Mouse (Mus musculus): Measurements from ENCODE around the gene Zbtb8a.
"Not testable (repeated sequence)": the region's sequence is repeated elsewhere in the genome, so short reads cannot be mapped to it uniquely, and the experiment has no call there.

The Zbtb8a gene

GRCm38 (mm10) chr4:129377601-129378390 lies at the start of gene Zbtb8a:
Gene Zbtb8a, minus strand, starts transcription at chr4:129378116.
- in situ Hi-C loops (cut with MboI, MseI): no loop called here

- in situ Hi-C loops (cut with MboI, MseI): no loop called here
Measured at GRCm38 (mm10) chr4:129418321-129418720, 40.4 kb upstream of the Zbtb8a start.

- in situ Hi-C loops (cut with MboI, MseI): no loop called here
Measured at GRCm38 (mm10) chr4:129416478-129416877, 38.6 kb upstream of the Zbtb8a start.

- in situ Hi-C loops (cut with MboI, MseI): no loop called here
Measured at GRCm38 (mm10) chr4:129415892-129416291, 38.0 kb upstream of the Zbtb8a start.

GRCm38 (mm10) chr4:129410991-129411390 lies 33.1 kb upstream of the Zbtb8a start:
- in situ Hi-C loops (cut with MboI, MseI): no loop called here

GRCm38 (mm10) chr4:129410532-129410931 lies 32.6 kb upstream of the Zbtb8a start:
- in situ Hi-C loops (cut with MboI, MseI): not testable (repeated sequence)

GRCm38 (mm10) chr4:129406447-129406846 lies 28.5 kb upstream of the Zbtb8a start:
- in situ Hi-C loops (cut with MboI, MseI): no loop called here

- in situ Hi-C loops (cut with MboI, MseI): loop anchor here in 1 of 2 experiments (5.0 kb wide), 1 partner anchor 43 kb away; no protein-coding TSS in a partner anchor
Measured at GRCm38 (mm10) chr4:129399813-129400212, 21.9 kb upstream of the Zbtb8a start.

- in situ Hi-C loops (cut with MboI, MseI): no loop called here
Measured at GRCm38 (mm10) chr4:129396960-129397359, 19.0 kb upstream of the Zbtb8a start.

- in situ Hi-C loops (cut with MboI, MseI): no loop called here
Measured at GRCm38 (mm10) chr4:129394089-129394870, 16.4 kb upstream of the Zbtb8a start.

- in situ Hi-C loops (cut with MboI, MseI): no loop called here
Measured at GRCm38 (mm10) chr4:129390936-129391557, 13.1 kb upstream of the Zbtb8a start.

GRCm38 (mm10) chr4:129390216-129390743 lies 12.4 kb upstream of the Zbtb8a start:
- in situ Hi-C loops (cut with MboI, MseI): no loop called here

- in situ Hi-C loops (cut with MboI, MseI): no loop called here
Measured at GRCm38 (mm10) chr4:129388404-129388803, 10.5 kb upstream of the Zbtb8a start.

- in situ Hi-C loops (cut with MboI, MseI): no loop called here
Measured at GRCm38 (mm10) chr4:129386989-129387388, 9.1 kb upstream of the Zbtb8a start.

- in situ Hi-C loops (cut with MboI, MseI): no loop called here
Measured at GRCm38 (mm10) chr4:129386269-129386946, 8.5 kb upstream of the Zbtb8a start.

- in situ Hi-C loops (cut with MboI, MseI): no loop called here
Measured at GRCm38 (mm10) chr4:129385685-129386084, 7.8 kb upstream of the Zbtb8a start.

- in situ Hi-C loops (cut with MboI, MseI): no loop called here
Measured at GRCm38 (mm10) chr4:129384440-129384839, 6.5 kb upstream of the Zbtb8a start.

- in situ Hi-C loops (cut with MboI, MseI): no loop called here
Measured at GRCm38 (mm10) chr4:129383586-129383985, 5.7 kb upstream of the Zbtb8a start.

- in situ Hi-C loops (cut with MboI, MseI): no loop called here
Measured at GRCm38 (mm10) chr4:129382488-129382887, 4.6 kb upstream of the Zbtb8a start.

- in situ Hi-C loops (cut with MboI, MseI): no loop called here
Measured at GRCm38 (mm10) chr4:129382029-129382428, 4.1 kb upstream of the Zbtb8a start.

GRCm38 (mm10) chr4:129381148-129381547 lies 3.2 kb upstream of the Zbtb8a start:
- in situ Hi-C loops (cut with MboI, MseI): no loop called here
